In the genomic region with DNA sequence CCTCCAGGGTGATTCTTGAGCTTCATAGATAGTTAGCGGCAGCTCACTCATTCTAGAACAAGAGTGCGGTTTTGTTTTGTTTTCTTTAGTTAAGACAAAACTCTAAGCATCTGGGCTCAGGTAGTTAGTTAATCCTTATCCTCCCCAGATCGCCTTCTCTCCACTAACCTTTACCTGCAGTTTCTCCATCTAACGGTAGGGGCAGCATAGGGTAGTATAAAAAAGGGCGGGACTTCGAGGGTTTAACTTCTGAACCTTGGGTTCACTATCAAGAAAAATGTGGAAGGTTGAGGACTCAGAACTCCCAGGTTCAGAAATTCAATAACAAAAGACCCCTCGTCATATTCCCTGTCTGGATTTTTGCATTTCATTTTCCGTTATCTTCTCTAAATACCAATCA, we compare ENCODE assay signal across 8 mouse cellular contexts. TPM values are rescaled to one million over a fixed set of nuclear protein-coding genes. Genes with fewer than 3 reads are reported as not detected.
A peak's percentile ranks its signal among the peaks of the same experiment; 100 is the strongest.
DNase-seq lines count a peak whose midpoint lies in the region; ATAC-seq and TF ChIP-seq lines count a peak whose summit lies in the region.

No protein-coding gene starts in this region.

- H3K9me3 ChIP-seq in heart, postnatal 0 days (replicated peaks; ENCODE audit: control insufficient read depth, low read length), result no peaks in the 10 kb centered on the region
- H3K9me3 ChIP-seq in forebrain, embryonic 12.5 days, result no peaks in the 10 kb centered on the region

- H3K4me2 ChIP-seq in heart, postnatal 0 days (ENCODE audit: low read depth, low read length), result no peak overlapping the region
- no peak overlapping the region for H3K4me2 ChIP-seq in forebrain, embryonic 12.5 days

- no peak overlapping the region for H3K4me3 ChIP-seq in heart, postnatal 0 days (ENCODE audit: low read depth, low read length)
- H3K4me3 ChIP-seq in forebrain, embryonic 12.5 days (replicated peaks), result no peak overlapping the region

- peak; percentile 68 for TF ChIP-seq CTCF in heart, postnatal 0 days (IDR thresholded peaks at IDR 0.05; ENCODE audit: low read depth)

- H3K36me3 ChIP-seq in heart, postnatal 0 days (replicated peaks; ENCODE audit: control insufficient read depth, insufficient read depth, low read length), result no peaks in the 10 kb centered on the region
- no peaks in the 10 kb centered on the region for H3K36me3 ChIP-seq in forebrain, embryonic 12.5 days (replicated peaks)

- H3K4me1 ChIP-seq in heart, postnatal 0 days (ENCODE audit: control insufficient read depth, insufficient read depth), result peaks cover 18% of the 10 kb centered on the region
- H3K4me1 ChIP-seq in forebrain, embryonic 12.5 days, result peaks cover 36% of the 10 kb centered on the region

- ATAC-seq in heart, postnatal 0 days (ENCODE audit: insufficient read depth, low read depth), result no peak
- no peak for ATAC-seq in forebrain, embryonic 12.5 days (ENCODE audit: low FRiP score)

- no peak overlapping the region for H3K27ac ChIP-seq in heart, postnatal 0 days (ENCODE audit: low read depth)
- no peak overlapping the region for H3K27ac ChIP-seq in forebrain, embryonic 12.5 days

- H3K9ac ChIP-seq in heart, postnatal 0 days (replicated peaks; ENCODE audit: low read depth, low read length), result no peak overlapping the region
- H3K9ac ChIP-seq in forebrain, embryonic 12.5 days, result no peak overlapping the region

- no peak for TF ChIP-seq EP300 in heart, postnatal 0 days (IDR thresholded peaks at IDR 0.05; ENCODE audit: low read depth)

- WGBS in heart, postnatal 0 days, result 14% methylated on average over 8 of the region's 8 CpGs
- WGBS in forebrain, embryonic 12.5 days, result 10% methylated on average over 8 of the region's 8 CpGs

- H3K27me3 ChIP-seq in heart, postnatal 0 days (ENCODE audit: control insufficient read depth, insufficient read depth, low read length), result no peaks in the 10 kb centered on the region
- H3K27me3 ChIP-seq in forebrain, embryonic 12.5 days, result no peaks in the 10 kb centered on the region

- DNase-seq in heart, postnatal 0 days (ENCODE audit: low spot score), result peak; percentile 37
- no peak for DNase-seq in heart, adult 11 months
- DNase-seq in urinary bladder, postnatal 14 days (ENCODE audit: low spot score), result peak; percentile 44
- DNase-seq in urinary bladder, postnatal 25 days (ENCODE audit: low spot score), result no peak
- peak; percentile 64 for DNase-seq in forelimb bud, embryonic 11.5 days (ENCODE audit: low read depth, low spot score)
- DNase-seq in naive thymus-derived CD4-positive, alpha-beta T cell, adult 2 months (ENCODE audit: low read depth), result peak; percentile 86
- no peak for DNase-seq in gastrocnemius, postnatal 4 days (ENCODE audit: low spot score in 2 of 2)

RNA-seq across cellular contexts. Expression of a gene that starts 1.0 kb away (rescaled TPM):
- total RNA-seq in heart, postnatal 0 days (2014; rRNA removed; ENCODE audit: low replicate concordance), result 15.7 and 26.9 TPM in 2 replicates
- 7.2 and 8.4 TPM in 2 replicates for polyA plus RNA-seq in heart, postnatal 0 days (2015; fragmentation: Nextera tagmentation; extraction: Ambion mirVana)
- polyA plus RNA-seq in forebrain, embryonic 12.5 days (2016; fragmentation: Nextera tagmentation; extraction: Ambion mirVana), result 65.1 and 70.8 TPM in 2 replicates
- 10 to 100 TPM; 70.7 to 85.5 TPM for total RNA-seq in gastrocnemius, postnatal 4 days (2021)

Comparison
In these comparisons a context has a peak if more than half of its experiments do, and no peak if none do; other contexts are left out.
1. DNase-seq: peak in heart, postnatal 0 days (single experiment), urinary bladder, postnatal 14 days (single experiment), forelimb bud, embryonic 11.5 days (single experiment) and naive thymus-derived CD4-positive, alpha-beta T cell, adult 2 months (single experiment); none in heart, adult 11 months (single experiment), urinary bladder, postnatal 25 days (single experiment) and gastrocnemius, postnatal 4 days (0 of 2).